Mouse (Mus musculus) ES-E14 (cell line): ENCODE results near the gene Zfp366. TPM values are rescaled to one million over a fixed set of nuclear protein-coding genes. Genes with fewer than 3 reads are reported as not detected.

ENCODE experiments used
- DNase-seq: peaks from one replicate; pipeline ENCODE4 v3.0.0-alpha.2; 2013; ENCODE audit warnings: low read depth, low spot score
- H3K27ac ChIP-seq: 2 replicates; pipeline ENCODE4 v1.5.1; 2012; ENCODE audit warnings: low read depth, mild to moderate bottlenecking, low read length, moderate library complexity, mixed read lengths; ENCODE audit not compliant: poor library complexity, insufficient read depth, severe bottlenecking
- H3K36me3 ChIP-seq: 2 replicates; pipeline ENCODE4 v1.6.1; 2012; ENCODE audit warnings: mild to moderate bottlenecking, low read length, moderate library complexity, mixed read lengths; ENCODE audit not compliant: control insufficient read depth, poor library complexity, insufficient read depth, severe bottlenecking
- H3K4me1 ChIP-seq, 2 experiments: fragments of 150-350 bp in 1 of 2; sonication (generic) in 1 of 2; 2 replicates each; pipeline ENCODE4 v1.6.1; 2012; ENCODE audit warnings: low read length in 2 of 2, mild to moderate bottlenecking in 1 of 2, mixed read lengths in 1 of 2; ENCODE audit not compliant: control insufficient read depth in 2 of 2, insufficient read depth in 2 of 2, poor library complexity in 1 of 2
- H3K4me3 ChIP-seq, 2 experiments: fragments of 150-350 bp in 1 of 2; sonication (generic) in 1 of 2; 2 replicates each; pipeline ENCODE4 v1.5.1; 2012; ENCODE audit warnings: low read length in 2 of 2, low read depth in 1 of 2, mild to moderate bottlenecking in 1 of 2, mixed read lengths in 1 of 2; ENCODE audit not compliant: insufficient read depth in 1 of 2, poor library complexity in 1 of 2, severe bottlenecking in 1 of 2
- H3K9ac ChIP-seq: 2 replicates; pipeline ENCODE4 v1.6.1; 2012; ENCODE audit warnings: low read depth, mild to moderate bottlenecking, low read length, mixed read lengths; ENCODE audit not compliant: poor library complexity, insufficient read depth, severe bottlenecking
- H3K9me3 ChIP-seq: fragments of 150-350 bp; sonication (generic); 2 replicates; pipeline ENCODE4 v1.6.1; 2012; ENCODE audit warnings: low read depth, mild to moderate bottlenecking, low read length; ENCODE audit not compliant: control insufficient read depth, insufficient read depth
- CHD2 ChIP-seq: IDR thresholded peaks from 2 replicates; pipeline ENCODE4 v1.6.1; 2014; ENCODE audit warnings: mild to moderate bottlenecking, low read depth, low read length, inconsistent platforms
- HCFC1 ChIP-seq: IDR thresholded peaks from 2 replicates; pipeline ENCODE4 v1.6.1; 2012; ENCODE audit warnings: low read length, inconsistent platforms, borderline replicate concordance; ENCODE audit not compliant: insufficient read depth
- MAFK ChIP-seq: IDR thresholded peaks from 2 replicates; pipeline ENCODE4 v1.6.1; 2014; ENCODE audit warnings: mild to moderate bottlenecking, low read depth, low read length, inconsistent platforms; ENCODE audit not compliant: insufficient read depth
- ZC3H11A ChIP-seq: IDR thresholded peaks from 2 replicates; pipeline ENCODE4 v1.6.1; 2012; ENCODE audit warnings: low read depth, mild to moderate bottlenecking, inconsistent platforms, low read length, borderline replicate concordance
- ZNF384 ChIP-seq: IDR thresholded peaks from 2 replicates; pipeline ENCODE4 v1.6.1; 2012; ENCODE audit warnings: low read depth, low read length, inconsistent platforms
- in situ Hi-C, 2 experiments: fragments of 600-800 bp; cut with MboI; formaldehyde crosslinking; loops; one replicate each; pipeline ENCODE4 v1.15.1; 2025; ENCODE audit warnings: low sequenced_read_pairs in 2 of 2, inconsistent platforms in 1 of 2; ENCODE audit not compliant: unreplicated experiment in 2 of 2
- total RNA-seq: library from RNA; depleted of rRNA; stranded (reverse); fragments of 300-350 nt; gene quantifications from 2 replicates; pipeline ENCODE4 v1.2.3, GENCODE M21; 2012

The Zfp366 gene
- total RNA-seq, 1 experiment: 0.04 TPM

DNA sequence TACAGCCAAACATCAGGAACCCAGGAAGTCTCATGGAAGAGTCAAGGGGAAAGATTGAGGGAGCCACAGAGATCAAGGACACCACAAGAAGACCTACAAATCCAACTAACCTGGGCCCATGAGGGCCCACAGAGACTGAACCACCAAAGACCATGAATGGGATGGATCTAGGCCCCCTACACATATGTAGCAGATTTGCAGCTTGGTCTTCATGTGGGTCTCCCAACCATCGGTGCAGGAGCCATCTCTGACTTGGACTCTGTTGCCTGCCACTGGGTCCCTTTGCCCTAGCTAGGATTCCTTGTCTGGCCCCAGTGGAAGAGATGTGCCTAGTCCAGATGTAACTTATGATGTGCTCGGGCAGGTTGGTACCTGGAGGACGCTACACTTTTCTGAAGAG is 87.4 kb downstream of the Zfp366 start:
- Histone ChIP-seq H3K27ac (no peak overlapping the region), H3K9ac (no peak overlapping the region), H3K4me3 (no peak overlapping the region), H3K4me1 (no peaks in the 10 kb centered on the region), H3K9me3 (no peaks in the 10 kb centered on the region), H3K36me3 (no peaks in the 10 kb centered on the region)
- in situ Hi-C loops: no loop called here
- DNase-seq: no peak
- TF ChIP-seq MAFK (no peak), ZC3H11A (no peak), HCFC1 (no peak), ZNF384 (no peak), CHD2 (no peak)

- DNase-seq: no peak
- in situ Hi-C loops: no loop called here
- no peak overlapping the region for H3K4me3 ChIP-seq
- no peaks in the 10 kb centered on the region for H3K36me3 ChIP-seq
- TF ChIP-seq HCFC1 (no peak), CHD2 (no peak), ZC3H11A (no peak), ZNF384 (no peak), MAFK (no peak)
- no peaks in the 10 kb centered on the region for H3K9me3 ChIP-seq
- no peaks in the 10 kb centered on the region for H3K4me1 ChIP-seq
- H3K9ac ChIP-seq: no peak overlapping the region
- H3K27ac ChIP-seq: no peak overlapping the region
Observed at GRCm38 (mm10) chr13:99277521-99277920, 92.9 kb downstream of the Zfp366 start.

- H3K9me3 ChIP-seq: no peaks in the 10 kb centered on the region
- in situ Hi-C loops: no loop called here
- H3K9ac ChIP-seq: no peak overlapping the region
- H3K4me3 ChIP-seq: no peak overlapping the region
- no peak for TF ChIP-seq CHD2
- TF ChIP-seq MAFK: no peak
- TF ChIP-seq HCFC1: no peak
- no peak for TF ChIP-seq ZC3H11A
- no peak for TF ChIP-seq ZNF384
- no peaks in the 10 kb centered on the region for H3K36me3 ChIP-seq
- H3K27ac ChIP-seq: no peak overlapping the region
- H3K4me1 ChIP-seq: no peaks in the 10 kb centered on the region
- DNase-seq: no peak
Observed at GRCm38 (mm10) chr13:99278511-99278910, 93.9 kb downstream of the Zfp366 start.

DNA sequence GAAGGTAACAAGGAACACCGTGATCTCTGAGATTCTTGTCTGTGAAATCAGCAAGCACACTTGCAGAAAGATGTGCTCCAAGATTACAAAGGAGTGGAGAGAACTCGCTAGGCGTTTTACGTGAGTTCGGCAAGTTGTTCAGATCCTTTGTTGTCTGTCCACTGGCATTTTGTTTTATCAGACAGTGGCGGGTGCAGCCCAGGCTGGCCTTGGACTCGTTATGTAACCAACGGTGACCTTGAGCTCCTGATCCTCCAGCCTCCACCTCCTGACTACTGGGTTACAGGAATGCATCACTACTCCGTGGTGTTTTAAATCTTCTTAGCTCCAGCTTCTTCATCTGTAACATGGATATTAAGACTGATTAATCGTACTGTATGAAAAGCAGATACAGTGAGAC is 94.7 kb downstream of the Zfp366 start:
- Histone ChIP-seq H3K9ac (no peak overlapping the region), H3K4me1 (no peaks in the 10 kb centered on the region), H3K4me3 (no peak overlapping the region), H3K36me3 (no peaks in the 10 kb centered on the region), H3K27ac (no peak overlapping the region), H3K9me3 (no peaks in the 10 kb centered on the region)
- TF ChIP-seq MAFK (no peak), CHD2 (no peak), ZC3H11A (no peak), HCFC1 (no peak), ZNF384 (no peak)
- in situ Hi-C loops: no loop called here
- no peak for DNase-seq

DNA sequence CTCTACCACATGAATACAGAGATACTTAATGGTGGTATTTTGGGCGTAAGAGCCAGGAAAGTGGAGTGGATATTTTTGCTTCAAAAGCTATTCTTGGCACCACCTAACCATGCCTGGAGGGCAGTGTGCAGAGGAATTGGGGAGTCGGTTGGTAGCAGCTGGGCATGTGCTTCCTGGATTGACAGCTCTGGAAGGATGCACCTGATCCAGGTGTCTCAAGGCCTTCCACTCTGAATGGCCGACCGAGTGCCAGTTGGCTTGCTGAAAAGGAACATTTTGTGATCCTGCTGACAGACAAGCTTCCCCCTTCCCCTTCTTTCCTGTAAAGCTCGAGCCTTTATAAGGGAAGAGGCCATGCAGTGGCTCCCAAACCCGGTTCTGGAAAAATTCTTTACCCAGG is 98.3 kb downstream of the Zfp366 start:
- H3K27ac ChIP-seq: no peak overlapping the region
- H3K4me1 ChIP-seq: no peaks in the 10 kb centered on the region
- in situ Hi-C loops: no loop called here
- no peak overlapping the region for H3K9ac ChIP-seq
- no peaks in the 10 kb centered on the region for H3K9me3 ChIP-seq
- no peak for TF ChIP-seq CHD2
- no peak for TF ChIP-seq ZC3H11A
- TF ChIP-seq HCFC1: no peak
- no peak for TF ChIP-seq MAFK
- H3K36me3 ChIP-seq: no peaks in the 10 kb centered on the region
- no peak overlapping the region for H3K4me3 ChIP-seq
- no peak for DNase-seq
